Mouse (Mus musculus) large intestine, adult 2 months (tissue): Measurements from ENCODE around the gene Napsa. TPM values are rescaled to one million over a fixed set of nuclear protein-coding genes. Genes with fewer than 3 reads are reported as not detected.
A peak's percentile ranks its signal among the peaks of the same experiment; 100 is the strongest.

Experiments
- DNase-seq: peaks from one replicate; pipeline ENCODE4 v3.0.0-alpha.2; 2012; ENCODE audit warnings: low read depth, low spot score
- WGBS: fragments of 180-500 bp; shearing (Covaris S2); methylation state at CpG from one replicate; pipeline ENCODE4 v1.1.7; 2018; 5-methylcytosine and 5-hydroxymethylcytosine counted together
- polyA plus RNA-seq: library from polyadenylated mRNA; depleted of rRNA; stranded (reverse); fragments of >200 nt; gene quantifications from 2 replicates; pipeline ENCODE4 v1.2.3, GENCODE M21; 2012

Napsa gene
- polyA plus RNA-seq, 1 experiment = 22.2 TPM

DNA sequence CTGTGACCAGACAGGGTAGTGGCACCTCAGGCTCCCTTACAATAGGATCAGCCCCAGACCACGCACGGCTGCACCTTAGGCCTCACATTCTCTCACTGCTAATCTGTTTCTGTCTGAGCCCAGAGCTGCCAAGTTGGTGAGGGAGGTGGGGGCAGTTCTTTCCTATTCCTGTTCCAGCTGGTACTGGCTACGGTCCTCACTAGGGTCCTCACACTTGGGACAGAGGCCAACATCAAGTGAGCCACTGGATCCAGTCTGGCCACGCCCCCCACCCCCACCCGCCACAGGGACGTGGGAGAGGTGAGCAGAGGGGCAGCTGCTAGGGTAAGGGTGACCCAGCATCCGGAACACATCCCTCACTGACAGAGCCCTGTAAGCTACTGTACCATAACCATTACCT lies 35.2 kb upstream of the Napsa start:
- no peak for DNase-seq
- WGBS = 81% methylated on average over 7 of the region's 7 CpGs

DNA sequence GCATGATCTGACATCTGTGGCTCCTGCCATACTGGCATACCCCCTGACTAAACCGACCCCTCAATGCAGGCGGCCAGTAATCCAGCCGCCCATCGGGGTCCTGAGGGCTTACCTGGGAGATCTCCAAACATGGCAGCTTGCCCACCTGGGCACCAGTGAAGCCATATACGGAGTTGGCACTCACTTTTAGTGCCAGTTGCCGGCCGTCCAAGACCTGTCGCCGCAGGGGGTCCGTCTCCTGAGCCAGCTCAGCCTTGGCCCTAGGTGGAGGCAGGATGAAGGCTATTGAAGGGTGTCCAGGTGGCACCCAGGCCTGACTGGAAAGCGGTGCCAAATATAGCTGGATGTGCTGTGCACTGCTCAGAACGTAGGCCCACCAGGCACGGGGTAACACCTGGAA lies 34.7 kb upstream of the Napsa start:
- DNase-seq = no peak
- 92% methylated on average over 13 of the region's 13 CpGs for WGBS

DNA sequence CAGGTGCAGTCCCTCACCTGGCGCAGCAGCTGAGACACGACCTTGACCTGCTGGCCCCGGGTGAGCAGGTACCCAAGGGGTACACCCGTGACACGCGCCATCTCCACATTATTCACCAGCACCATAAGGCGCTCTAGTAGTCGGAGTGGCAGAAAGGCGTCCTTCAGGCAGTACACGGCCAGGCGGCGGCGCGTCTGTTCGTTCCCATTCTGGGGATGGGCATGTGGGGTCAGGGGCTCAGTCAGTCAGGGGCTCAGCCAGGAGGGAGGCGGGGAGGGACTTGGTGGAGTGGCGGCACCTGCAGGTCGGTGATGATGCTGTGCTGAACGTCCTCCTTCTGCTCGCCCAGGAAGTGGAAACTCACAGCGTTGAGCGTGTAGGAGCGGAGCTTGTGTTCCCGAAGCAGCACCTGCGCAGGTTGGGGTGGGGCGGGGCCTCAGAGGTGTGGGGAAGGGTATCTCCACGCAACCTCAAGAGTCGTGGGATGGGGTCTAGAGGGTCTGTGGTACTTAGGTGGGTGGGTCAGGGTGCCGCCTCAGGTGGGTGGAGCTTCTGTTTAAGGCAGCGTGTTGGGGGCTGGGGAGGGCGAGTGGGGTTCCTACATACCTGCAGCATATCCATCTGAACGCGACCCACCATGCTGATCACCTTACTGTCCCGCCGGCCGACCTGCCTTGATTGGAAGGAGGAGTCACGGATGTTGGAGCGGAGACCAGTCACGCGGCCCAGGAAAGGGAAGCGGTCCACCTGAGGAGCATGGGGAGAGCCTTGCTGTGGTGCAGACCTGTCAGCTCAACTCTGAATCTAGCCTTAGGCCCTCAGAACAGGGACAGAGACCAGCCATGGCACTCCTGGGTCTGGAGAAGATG lies 33.2 kb upstream of the Napsa start:
- 92% methylated on average over 41 of the region's 41 CpGs for WGBS
- no peak for DNase-seq

DNA sequence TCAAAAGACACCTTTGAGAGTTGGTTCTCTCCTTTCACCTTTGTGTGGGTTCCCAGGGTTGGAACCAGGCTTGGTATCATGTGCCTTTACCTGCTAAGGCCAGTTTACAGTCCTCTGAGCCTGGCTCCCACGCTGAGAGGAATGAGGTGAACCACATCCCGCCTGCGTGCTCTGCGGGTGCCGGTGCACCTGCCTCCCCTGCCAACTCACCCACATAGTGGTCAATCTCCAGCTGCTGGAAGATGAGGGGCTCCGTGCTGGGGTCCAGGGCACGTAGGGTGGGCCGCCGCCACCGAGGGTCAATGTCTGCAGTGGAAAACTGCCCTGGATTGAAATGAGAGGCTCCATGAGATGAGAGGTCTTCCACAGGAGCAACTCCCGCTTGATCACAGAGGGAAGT lies 29.6 kb upstream of the Napsa start:
- no peak for DNase-seq
- WGBS = 89% methylated on average over 11 of the region's 11 CpGs

DNA sequence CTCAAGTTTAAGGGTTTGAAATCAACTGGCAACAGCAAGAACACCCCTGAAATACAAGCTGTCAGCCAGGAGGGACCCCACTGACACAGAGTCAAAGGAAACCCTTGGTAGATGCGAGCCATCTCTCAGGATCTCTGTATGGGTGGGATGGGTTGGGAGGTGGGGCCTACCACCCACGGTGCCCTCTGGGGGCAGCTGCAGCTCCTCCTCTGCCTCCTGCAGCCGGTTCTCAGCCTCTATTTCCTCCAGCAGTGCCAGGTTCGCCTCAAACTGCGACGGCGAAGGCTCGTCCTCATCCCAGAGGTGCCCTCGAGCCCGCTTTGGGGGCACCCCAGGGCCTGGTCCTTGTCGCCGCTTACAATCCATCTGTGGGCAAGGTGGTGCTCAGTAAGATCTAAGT lies 29.1 kb upstream of the Napsa start:
- WGBS = 82% methylated on average over 12 of the region's 12 CpGs
- DNase-seq = no peak

DNA sequence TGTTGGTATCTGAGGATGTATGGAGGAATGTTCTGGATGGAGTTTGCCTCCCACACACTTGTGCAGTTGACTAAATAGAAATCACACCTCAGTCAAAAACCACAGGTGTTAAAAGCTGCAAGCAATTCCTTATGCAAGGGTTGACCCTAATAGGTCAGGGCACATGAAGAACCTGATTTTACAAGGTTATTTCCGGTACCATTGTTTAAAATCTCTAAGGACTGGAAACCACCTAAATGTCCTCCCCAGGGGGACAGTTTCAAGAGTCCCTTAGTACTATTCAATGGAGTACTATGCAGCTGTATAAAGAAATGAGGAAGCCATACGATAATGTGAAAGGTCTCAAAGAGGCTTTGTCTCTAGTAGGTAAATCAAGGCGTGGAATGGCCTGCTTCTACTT lies 25.9 kb upstream of the Napsa start:
- DNase-seq = no peak
- 94% methylated on average over 3 of the region's 3 CpGs for WGBS

DNA sequence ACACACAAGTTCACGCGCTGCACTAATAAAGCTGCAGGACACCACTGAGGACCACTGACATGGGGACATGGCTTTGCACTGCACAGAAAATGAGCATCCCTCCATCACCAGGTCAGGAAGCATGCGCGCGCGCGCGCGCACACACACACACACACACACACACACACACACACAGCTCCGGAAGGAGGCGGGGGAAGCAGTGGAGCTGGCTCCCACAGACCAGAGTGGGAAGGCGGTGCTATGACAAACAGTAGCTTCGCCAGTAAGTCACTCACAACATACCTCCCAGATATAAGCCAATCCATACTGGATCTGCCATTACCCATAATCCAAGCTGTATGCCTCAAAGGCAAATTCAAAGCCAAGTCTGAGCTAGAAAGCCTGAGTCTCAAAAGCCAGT lies 25.1 kb upstream of the Napsa start:
- WGBS = 88% methylated on average over 13 of the region's 13 CpGs
- no peak for DNase-seq

DNA sequence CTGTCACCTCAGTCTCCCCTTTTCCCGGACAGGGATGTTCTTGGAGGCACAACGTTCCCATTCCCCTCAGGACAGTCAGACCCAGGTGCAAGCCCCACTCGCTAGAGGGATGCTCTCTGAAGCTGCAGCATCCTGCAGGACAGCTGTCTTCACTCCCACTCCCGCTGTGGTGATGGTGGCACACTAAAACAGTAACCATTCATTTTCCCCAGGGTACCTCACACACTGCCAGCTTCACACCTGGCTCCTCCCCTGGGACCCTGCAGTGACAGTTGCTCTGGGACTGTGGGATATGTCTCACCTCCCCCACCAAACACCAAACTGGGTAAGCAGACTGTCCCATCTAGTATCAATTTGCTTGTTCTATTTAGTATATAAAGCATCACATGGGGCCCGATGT lies 24.5 kb upstream of the Napsa start:
- WGBS = 14% methylated on average over 5 of the region's 5 CpGs

DNA sequence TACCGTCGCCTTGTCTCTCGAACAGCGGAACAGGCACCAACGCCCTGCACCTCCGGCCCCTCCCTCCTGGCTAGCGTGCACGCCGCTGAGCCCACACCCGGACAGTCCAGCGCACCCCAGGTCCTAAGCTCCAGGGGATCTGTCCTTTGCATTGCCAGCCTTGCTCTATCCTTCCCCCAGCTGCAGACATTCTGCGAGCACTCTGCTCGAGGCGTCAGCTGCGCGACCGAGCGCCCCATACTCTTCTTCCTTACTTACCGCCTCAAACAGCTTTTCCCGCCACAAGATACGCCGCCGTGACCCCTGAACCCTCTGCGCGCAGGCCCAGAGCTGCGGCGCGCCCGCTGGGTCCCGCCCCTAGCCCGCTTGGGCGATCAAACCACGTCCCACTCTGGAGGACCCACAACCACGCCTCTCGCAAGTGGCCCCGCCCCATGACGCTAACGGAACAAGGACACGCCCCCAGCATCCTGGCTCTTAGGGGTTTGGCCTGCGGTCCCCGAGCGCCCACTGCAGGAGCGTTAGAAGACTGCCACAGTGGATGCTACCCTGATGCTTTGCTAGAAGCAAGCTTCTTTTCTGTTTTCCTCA lies 23.6 kb upstream of the Napsa start, which contains the start of gene Pold1:
Gene Pold1, minus strand, starts transcription at position 353 of the 591 bp plus-strand sequence.
- DNase-seq = peak; percentile 99
- under 1% methylated on average over 43 of the region's 43 CpGs for WGBS

More for the DNA sequence above, 24.5 kb upstream of the Napsa start:
- no peak for DNase-seq

DNA sequence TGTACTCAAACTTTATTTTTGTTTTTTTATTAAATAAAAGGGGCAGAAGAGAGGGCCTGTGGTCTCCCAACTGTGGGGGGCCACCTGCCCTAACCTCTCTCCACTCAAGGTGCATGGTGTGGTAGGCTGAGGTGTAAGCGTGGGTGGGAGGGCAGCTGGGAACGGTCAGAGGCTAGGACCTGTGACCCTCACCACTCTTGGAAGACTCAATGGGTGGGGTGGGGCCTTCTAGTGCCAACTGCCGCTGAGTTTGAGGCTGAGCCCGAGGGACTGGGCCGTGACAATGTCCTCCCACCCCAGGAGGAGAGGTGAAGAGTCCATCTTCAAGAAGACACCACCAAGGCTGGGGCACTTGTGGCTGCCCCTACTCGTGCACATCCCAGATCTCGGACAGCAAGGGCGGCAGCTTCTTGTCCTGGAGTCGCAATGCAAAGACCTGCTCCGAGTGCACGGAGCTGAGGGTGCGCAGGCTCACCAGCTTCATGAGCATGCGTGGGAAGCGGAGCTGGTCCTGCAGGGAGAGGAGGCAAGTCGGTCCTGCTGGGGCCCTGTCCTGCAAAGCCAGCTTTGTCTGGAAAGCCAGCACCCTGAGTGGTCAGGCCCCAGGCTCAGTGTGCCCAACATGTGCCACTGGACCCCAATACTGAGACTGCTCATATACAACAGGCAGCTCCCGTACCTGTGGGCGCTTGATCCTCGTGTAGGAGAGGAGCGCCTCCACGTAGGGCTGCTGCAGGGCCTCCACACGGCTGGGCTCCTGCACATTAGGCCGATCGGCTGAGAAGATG lies 22.4 kb upstream of the Napsa start:
- 93% methylated on average over 23 of the region's 23 CpGs for WGBS
- no peak for DNase-seq

DNA sequence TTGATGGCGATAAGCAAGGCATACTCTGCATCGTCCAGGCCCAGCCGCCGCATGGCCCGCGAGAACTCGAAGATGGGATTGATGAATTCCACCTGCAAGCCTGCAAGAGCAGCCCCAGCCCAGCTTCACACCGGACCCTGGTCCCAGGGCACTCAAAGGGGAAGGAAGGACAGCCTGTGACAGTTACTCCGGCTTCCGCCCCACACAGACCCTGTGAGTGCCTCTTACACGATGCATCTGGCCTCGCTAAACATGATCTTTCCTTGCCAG lies 21.8 kb upstream of the Napsa start:
- 95% methylated on average over 12 of the region's 12 CpGs for WGBS
- no peak for DNase-seq

DNA sequence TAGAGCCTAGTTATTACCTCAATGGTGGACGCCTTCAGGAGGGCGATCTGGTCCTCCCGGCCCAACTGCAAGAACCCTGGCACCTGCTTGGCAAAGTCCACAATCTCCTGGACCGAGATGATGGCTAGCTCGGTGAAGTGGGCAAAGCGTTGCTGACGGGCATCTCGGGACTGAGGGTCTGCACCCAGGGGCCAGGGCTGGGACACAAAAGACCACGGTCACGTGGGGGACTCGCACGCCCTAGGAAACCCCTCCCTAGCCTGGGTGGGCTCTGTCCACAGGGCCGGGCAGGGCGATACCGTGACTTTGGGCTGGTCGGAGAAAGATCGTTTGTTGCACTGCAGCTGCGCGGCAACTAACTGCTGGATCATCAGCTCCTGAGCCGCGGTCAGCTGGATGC lies 20.9 kb upstream of the Napsa start:
- no peak for DNase-seq
- 93% methylated on average over 21 of the region's 21 CpGs for WGBS

DNA sequence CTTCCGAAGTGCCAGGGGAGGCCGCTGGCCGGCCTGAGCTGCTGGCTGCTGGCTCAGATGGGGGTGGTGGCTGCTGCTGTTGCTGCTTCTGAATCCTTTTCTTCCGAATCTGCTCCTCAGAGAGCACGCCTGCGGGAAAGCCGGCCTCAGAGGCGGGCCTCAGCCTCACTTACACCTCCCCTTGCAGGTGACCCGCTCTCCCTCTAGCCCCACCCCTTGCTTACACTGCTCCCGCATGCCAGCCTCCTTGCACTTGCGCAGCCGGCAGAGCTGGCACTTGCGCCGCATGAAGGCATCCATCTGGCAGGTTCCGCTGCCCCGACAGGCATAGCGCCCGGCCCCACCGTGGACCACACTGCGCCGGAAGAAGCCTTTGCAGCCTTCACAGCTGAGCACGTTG lies 20.4 kb upstream of the Napsa start:
- WGBS = 90% methylated on average over 22 of the region's 22 CpGs
- no peak for DNase-seq

DNA sequence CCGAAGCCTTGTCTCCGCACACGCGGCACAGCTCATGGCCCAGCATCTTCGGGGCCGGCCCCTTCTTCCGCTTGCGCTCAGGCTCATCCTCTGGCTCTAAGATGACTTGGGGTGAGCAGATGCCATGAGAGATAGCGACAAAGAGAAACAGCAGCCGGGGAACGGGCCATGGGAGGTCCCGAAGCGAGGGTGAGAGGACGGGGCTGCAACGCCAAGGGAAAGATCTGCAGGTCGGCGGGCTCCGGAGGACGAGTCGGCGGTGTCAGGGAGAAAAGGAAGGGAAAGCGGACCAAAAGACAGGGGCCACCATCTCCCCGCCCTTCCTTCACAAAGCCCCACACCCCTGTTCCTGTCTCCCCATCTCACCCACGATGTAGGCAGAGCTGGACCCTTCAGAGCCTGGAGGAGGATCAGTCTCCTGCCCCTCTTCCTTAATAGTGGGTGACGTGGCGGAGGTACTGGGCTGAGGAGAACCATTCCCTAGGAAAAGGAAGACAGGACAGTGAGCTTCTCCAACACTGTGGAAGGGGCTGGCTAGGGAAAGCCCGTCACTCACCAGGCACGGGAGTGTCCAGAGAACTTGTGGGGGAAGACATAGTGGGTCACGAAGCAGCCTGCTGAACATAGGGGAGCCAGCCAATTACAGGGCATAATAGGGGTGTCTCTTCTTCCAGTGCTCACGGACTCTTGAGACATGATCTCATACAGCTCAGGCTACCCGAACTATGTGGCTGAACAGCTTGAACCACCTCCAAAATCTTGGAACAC lies 19.9 kb upstream of the Napsa start:
- 90% methylated on average over 31 of the region's 31 CpGs for WGBS
- no peak for DNase-seq

DNA sequence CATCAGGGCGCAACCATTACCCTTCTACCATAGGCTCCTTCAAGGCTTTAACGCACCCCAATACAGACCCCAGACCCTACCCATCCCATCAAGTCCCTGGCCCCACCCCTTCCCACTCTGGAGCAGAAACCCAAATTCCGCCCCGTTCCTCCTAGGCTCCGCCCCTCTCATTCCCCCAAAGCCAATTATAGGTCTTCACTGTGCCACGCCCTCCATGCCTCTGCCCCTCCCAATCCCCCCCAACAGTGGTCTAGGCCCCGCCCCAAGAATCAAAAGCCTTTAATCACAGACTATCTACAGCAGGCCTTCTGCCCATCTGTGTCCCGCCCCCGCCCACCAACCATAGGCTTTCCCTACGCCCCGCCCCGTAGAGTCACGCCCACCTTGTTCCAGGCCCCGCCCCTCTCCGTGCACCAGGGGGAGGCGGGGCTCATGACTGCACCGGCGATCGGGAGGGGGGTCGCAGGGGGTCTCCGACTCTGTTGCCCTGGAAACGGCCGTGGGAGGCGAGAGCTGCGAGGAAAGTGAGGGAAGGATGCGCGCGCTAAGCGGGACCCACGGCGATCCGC lies 18.9 kb upstream of the Napsa start:
- WGBS = 2% methylated on average over 32 of the region's 32 CpGs

DNA sequence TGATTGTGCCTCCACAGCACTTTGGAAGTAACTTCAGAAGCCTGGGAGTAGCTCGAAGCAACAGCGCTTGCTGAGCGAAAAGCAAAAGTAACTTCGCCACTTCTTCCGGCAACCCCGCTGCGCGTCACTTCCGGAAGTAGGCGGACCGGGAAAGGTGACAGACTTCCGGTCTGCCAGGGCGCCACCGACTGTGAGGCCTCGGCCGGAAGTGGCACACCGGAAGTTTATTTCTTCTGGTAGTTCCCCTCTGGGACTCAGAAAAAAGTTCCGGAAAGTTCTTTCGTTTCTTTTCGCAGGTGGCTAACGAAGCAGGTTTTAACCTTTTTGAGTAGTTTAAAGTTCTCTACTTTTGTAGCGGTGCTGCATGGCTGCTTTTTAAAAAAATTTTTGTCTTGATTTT lies 18.4 kb upstream of the Napsa start, which contains the start of gene Nr1h2:
Gene Nr1h2, minus strand, starts transcription at position 126 of the 400 bp plus-strand sequence.
- under 1% methylated on average over 22 of the region's 22 CpGs for WGBS

More for the DNA sequence above, 18.9 kb upstream of the Napsa start:
- DNase-seq = peak; percentile 24

DNA sequence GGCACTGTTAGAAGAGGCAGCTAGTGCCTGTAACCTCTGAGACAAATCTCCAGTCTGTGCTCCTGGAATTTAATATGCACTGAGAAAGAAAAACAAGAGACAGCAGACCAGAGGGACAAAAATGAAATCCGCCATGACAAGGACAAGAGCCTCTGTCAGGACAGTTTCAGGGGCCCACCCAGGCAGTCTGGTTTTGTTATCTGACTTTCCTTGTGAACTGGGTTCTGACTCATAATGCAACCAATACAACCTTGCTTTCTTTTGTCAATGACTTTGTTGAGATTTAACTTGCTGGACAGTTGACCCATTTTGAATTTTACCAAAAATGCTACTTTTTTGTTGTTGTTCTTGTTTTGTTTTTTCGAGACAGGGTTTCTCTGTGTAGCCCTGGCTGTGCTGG lies 14.6 kb upstream of the Napsa start:
- WGBS = 67% methylated on average over 2 of the region's 2 CpGs
- DNase-seq = no peak

More for the DNA sequence above, 18.4 kb upstream of the Napsa start, which contains the start of gene Nr1h2:
- DNase-seq = peak; percentile 82

DNA sequence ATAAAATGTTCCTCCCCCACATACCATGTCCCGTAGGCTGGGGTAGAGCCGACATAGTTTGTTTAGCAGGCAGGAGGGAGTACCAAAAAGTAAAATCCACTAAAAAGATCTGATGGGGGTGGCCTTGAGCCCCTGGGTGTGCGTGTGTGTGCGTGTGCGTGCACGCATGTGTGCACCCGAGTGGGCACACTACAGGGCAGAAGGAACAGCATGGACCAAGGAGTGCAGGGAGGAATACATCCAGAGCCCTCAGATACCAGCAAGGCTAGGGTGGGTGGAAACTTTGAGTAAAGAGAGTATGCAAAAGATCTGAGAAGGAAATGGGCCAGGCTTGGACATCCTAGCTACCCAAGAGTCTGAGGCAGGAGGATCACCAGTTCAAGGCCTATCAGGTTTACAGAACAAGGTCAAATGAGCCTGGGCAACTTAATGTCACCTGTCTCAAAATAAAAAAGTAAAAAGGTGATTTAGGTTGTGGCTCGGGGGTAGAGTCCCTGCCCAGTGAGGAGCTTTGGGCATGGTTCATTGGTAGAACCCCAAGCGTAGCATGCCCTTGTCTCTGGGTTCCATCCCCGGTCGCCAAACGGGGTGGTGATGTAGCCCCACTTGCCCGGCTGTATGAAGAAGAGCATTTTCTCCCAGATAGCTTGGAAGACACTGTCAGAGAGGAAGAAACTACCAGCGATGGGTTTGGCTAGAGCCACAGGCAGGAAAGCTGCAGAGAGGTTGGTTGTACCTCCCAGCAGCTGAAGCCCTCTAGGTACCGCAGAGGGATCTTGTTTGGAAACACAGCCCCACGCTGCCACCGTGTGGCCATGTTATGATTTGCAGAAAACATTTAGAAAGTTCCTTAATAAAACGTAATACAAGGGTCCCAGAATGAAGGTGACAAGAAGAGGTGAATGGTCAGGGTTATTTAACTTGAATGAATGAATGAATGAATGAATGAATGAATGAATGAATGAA lies 11.5 kb upstream of the Napsa start:
- peak; percentile 25 for DNase-seq
- WGBS = 52% methylated on average over 18 of the region's 18 CpGs
